Mouse (Mus musculus): ENCODE data around the gene Krt25.

GRCm38 (mm10) chr11:99265796-99266195 lies 57.0 kb downstream of the Krt25 start:
- TF ChIP-seq KAT2A (IDR thresholded peaks at IDR 0.05; ENCODE audit: insufficient replicate concordance, low read length) (no peak), RAD21 (IDR thresholded peaks at IDR 0.05; ENCODE audit: low read depth, low read length) (no peak), MYC (IDR thresholded peaks at IDR 0.05; ENCODE audit: low read depth, low read length) (no peak), MAX (IDR thresholded peaks at IDR 0.05; ENCODE audit: low read length) (no peak), ZNF384 (IDR thresholded peaks at IDR 0.05; ENCODE audit: low read depth, low read length) (no peak), ZKSCAN1 (IDR thresholded peaks at IDR 0.05; ENCODE audit: borderline replicate concordance, low read depth, low read length) (no peak), POLR2A (IDR thresholded peaks at IDR 0.05; ENCODE audit: low read depth, low read length) (no peak), CHD1 (IDR thresholded peaks at IDR 0.05; ENCODE audit: low read depth, low read length) (no peak), SIN3A (IDR thresholded peaks at IDR 0.05; ENCODE audit: low read length) (no peak)

All from CH12.LX (cell line).